Mouse (Mus musculus) liver, postnatal 0 days (tissue): ENCODE data around the gene Clpb.

Experiments used
- CTCF ChIP-seq: sonication (generic); IDR thresholded peaks from 2 replicates; pipeline ENCODE4 v1.5.1; 2016; ENCODE audit warnings: antibody characterized with exemption, low read depth
- EP300 ChIP-seq: IDR thresholded peaks from 2 replicates; pipeline ENCODE4 v1.6.1; 2016; ENCODE audit warnings: antibody characterized with exemption, low read depth, mild to moderate bottlenecking

DNA sequence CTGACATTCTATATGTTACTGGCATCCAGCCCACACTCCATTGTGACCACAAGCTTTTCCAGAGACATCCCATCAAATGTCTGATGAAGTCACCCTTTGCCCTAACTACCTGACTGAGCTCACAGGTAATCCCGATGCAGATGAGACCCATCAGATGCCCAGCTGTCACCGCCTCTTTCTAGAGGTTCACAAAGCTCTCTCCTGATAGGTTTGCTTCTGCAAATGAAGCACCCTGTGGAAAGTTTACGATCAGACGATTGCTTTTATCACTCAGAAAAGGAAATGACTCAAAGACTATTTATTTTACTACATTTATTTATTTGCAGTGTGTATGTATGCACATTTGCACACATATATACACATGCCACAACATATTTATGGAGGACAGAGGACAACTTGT is 80.1 kb downstream of the Clpb start:
- TF ChIP-seq CTCF (no peak), EP300 (no peak)
